Mouse (Mus musculus): ENCODE data around the gene Spag9.

- no peak for TF ChIP-seq CTCF (IDR thresholded peaks at IDR 0.05; ENCODE audit: low read depth, low read length)
- no peak for TF ChIP-seq POLR2A (IDR thresholded peaks at IDR 0.05; ENCODE audit: borderline replicate concordance, low read depth, low read length)
Observed at GRCm38 (mm10) chr11:94161267-94161646, 165.4 kb downstream of the Spag9 start.

Measured in bone marrow macrophage, adult 2 months (primary cell).